Mouse (Mus musculus): Measurements from ENCODE around the gene Dnah6. TPM values are rescaled to one million over a fixed set of nuclear protein-coding genes. Genes with fewer than 3 reads are reported as not detected.

Dnah6 gene
- polyA plus RNA-seq, 1 experiment from 2014 or later, result 0.98 TPM

DNA sequence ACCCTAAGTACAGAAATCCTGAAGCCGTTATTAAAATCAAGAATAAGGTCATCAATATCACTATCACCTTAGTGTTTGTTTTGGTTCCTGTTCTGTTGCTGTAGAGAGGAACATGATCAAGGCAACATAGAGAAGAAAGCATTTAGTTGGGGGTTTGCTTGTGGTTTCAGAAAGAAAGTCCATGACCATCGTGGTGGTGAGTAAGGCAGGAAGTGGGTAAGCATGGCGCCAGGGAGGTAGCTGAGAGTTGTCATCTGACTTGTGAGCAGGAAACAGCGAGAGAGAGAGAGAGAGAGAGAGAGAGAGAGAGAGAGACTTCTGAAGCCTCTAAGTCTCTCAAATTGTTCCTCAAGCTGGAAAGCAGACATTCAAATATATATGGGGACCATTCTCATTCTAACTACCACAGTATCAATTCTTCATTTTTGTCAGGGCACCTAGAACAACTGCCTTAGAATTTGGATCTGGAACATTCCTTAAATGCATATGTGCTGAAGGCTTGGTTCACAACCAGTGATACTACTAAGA lies 10.9 kb downstream of the Dnah6 start:
- Histone ChIP-seq H3K4me3 (replicated peaks; ENCODE audit: low read length) (no peak overlapping the region), H3K4me2 (replicated peaks) (no peak overlapping the region), H3K9me3 (ENCODE audit: control insufficient read depth, low read length) (no peaks in the 10 kb centered on the region), H3K27ac (no peak overlapping the region), H3K36me3 (replicated peaks; ENCODE audit: control insufficient read depth, insufficient read depth) (no peaks in the 10 kb centered on the region), H3K27me3 (ENCODE audit: control insufficient read depth, insufficient read depth, low read length) (no peaks in the 10 kb centered on the region), H3K4me1 (replicated peaks; ENCODE audit: control insufficient read depth, insufficient read depth, low read length) (no peaks in the 10 kb centered on the region), H3K9ac (no peak overlapping the region)
- ATAC-seq (ENCODE audit: low FRiP score) (no peak), DNase-seq (ENCODE audit: low spot score) (no peak)
- whole genome bisulfite sequencing, result 98% methylated on average over 4 of the region's 4 CpGs

DNA sequence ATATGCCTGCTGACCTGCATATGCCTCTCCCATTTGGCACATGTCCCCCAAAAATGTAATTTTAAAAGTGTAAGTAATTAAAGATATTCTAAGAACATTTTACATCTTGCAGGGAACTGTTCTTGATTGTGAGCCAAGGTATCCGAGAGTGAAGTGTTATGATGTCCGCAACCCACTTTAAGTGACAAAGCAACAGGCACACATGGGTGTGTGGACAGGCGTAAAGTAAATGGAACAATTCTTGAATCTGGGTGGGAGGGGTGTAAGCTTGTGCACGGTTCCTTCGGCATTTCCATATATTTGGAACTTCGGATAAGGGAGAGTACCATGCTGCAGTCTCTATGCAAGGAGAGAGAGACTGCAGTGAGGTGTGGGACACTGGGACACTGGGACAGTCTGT lies 11.9 kb downstream of the Dnah6 start:
- no peak for DNase-seq (ENCODE audit: low spot score)
- H3K4me2 ChIP-seq (replicated peaks), result no peak overlapping the region
- no peaks in the 10 kb centered on the region for H3K36me3 ChIP-seq (replicated peaks; ENCODE audit: control insufficient read depth, insufficient read depth)
- no peaks in the 10 kb centered on the region for H3K9me3 ChIP-seq (ENCODE audit: control insufficient read depth, low read length)
- no peak overlapping the region for H3K4me3 ChIP-seq (replicated peaks; ENCODE audit: low read length)
- ATAC-seq (ENCODE audit: low FRiP score), result no peak
- H3K27me3 ChIP-seq (ENCODE audit: control insufficient read depth, insufficient read depth, low read length), result no peaks in the 10 kb centered on the region
- no peak overlapping the region for H3K9ac ChIP-seq
- 95% methylated on average over 6 of the region's 6 CpGs for WGBS
- no peak overlapping the region for H3K27ac ChIP-seq
- no peaks in the 10 kb centered on the region for H3K4me1 ChIP-seq (replicated peaks; ENCODE audit: control insufficient read depth, insufficient read depth, low read length)

DNA sequence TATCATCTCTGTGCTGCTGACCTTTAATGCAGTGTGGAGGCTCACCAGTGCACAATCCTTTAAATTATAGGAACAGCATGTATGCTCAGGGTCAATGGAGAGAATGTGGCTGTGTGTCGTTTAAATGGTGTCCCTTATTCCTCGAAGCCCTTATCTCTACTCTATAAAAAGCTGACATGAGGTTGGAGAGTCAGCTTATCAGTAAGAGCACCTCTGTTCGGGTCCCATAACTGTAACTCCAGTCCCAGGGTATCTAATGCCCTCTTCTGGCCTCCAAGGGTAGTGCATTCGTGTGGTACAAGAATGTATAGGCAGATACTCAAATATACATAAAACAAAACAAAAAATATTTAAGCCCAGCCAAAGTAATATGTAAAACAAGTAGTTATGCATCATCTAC lies 16.5 kb downstream of the Dnah6 start:
- no peak overlapping the region for H3K9ac ChIP-seq
- no peak overlapping the region for H3K4me3 ChIP-seq (replicated peaks; ENCODE audit: low read length)
- no peak overlapping the region for H3K4me2 ChIP-seq (replicated peaks)
- no peak for DNase-seq (ENCODE audit: low spot score)
- no peak overlapping the region for H3K27ac ChIP-seq
- no peaks in the 10 kb centered on the region for H3K9me3 ChIP-seq (ENCODE audit: control insufficient read depth, low read length)
- no peaks in the 10 kb centered on the region for H3K36me3 ChIP-seq (replicated peaks; ENCODE audit: control insufficient read depth, insufficient read depth)
- no peaks in the 10 kb centered on the region for H3K4me1 ChIP-seq (replicated peaks; ENCODE audit: control insufficient read depth, insufficient read depth, low read length)
- 83% methylated on average over 4 of the region's 4 CpGs for WGBS
- no peaks in the 10 kb centered on the region for H3K27me3 ChIP-seq (ENCODE audit: control insufficient read depth, insufficient read depth, low read length)
- no peak for ATAC-seq (ENCODE audit: low FRiP score)

DNA sequence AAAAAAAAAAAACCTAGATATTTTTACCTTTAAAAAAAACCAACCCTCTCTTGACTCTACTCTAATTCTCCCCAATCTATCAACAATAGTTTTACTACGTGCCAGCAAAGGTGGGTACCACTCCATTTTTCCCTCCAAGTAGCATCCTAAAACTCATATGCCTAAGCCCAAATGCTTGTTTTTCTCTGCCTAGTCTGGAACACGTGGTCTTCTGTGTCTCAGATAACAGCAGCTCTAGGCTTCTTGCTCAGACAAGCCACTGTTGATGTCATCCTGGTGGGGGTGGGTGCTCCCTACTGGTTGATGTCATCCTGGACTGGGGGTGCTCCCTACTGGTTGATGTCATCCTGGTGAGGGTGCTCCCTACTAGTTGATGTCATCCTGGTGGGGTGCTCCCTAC lies 17.7 kb downstream of the Dnah6 start:
- Histone ChIP-seq H3K4me2 (replicated peaks) (no peak overlapping the region), H3K4me3 (replicated peaks; ENCODE audit: low read length) (no peak overlapping the region), H3K36me3 (replicated peaks; ENCODE audit: control insufficient read depth, insufficient read depth) (no peaks in the 10 kb centered on the region), H3K9me3 (ENCODE audit: control insufficient read depth, low read length) (no peaks in the 10 kb centered on the region), H3K9ac (no peak overlapping the region), H3K27ac (no peak overlapping the region), H3K27me3 (ENCODE audit: control insufficient read depth, insufficient read depth, low read length) (no peaks in the 10 kb centered on the region), H3K4me1 (replicated peaks; ENCODE audit: control insufficient read depth, insufficient read depth, low read length) (no peaks in the 10 kb centered on the region)
- 85% methylated on average over 2 of the region's 2 CpGs for WGBS
- DNase-seq (ENCODE audit: low spot score), result no peak
- ATAC-seq (ENCODE audit: low FRiP score), result no peak

DNA sequence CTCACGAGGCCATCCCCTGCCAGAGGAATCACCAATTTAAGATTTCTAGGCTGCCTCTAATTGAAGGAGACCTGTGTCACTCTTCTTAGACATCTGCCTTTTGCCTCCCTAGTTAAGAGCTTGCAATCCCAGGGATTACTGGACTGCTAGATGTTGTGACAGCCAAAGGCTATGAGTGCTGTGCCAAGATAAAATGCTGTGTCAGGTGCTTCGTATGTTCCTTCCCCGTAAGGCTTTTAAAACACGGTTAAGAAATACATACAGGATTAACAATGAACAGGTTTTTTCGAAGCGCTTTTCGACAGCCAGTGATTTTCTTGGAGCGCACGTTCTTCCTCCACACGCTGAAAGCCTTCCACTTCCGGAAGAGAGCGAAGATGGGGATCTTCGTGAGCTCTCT lies 26.2 kb downstream of the Dnah6 start:
- ATAC-seq (ENCODE audit: low FRiP score) (no peak), DNase-seq (ENCODE audit: low spot score) (no peak)
- Histone ChIP-seq H3K27ac (no peak overlapping the region), H3K9me3 (ENCODE audit: control insufficient read depth, low read length) (0 out of 2 replicates have a peak, but pooled peaks cover 4% of the 10 kb centered on the region), H3K27me3 (ENCODE audit: control insufficient read depth, insufficient read depth, low read length) (no peaks in the 10 kb centered on the region), H3K4me3 (replicated peaks; ENCODE audit: low read length) (no peak overlapping the region), H3K4me2 (replicated peaks) (no peak overlapping the region), H3K9ac (no peak overlapping the region), H3K4me1 (replicated peaks; ENCODE audit: control insufficient read depth, insufficient read depth, low read length) (no peaks in the 10 kb centered on the region), H3K36me3 (replicated peaks; ENCODE audit: control insufficient read depth, insufficient read depth) (no peaks in the 10 kb centered on the region)
- WGBS, result 93% methylated on average over 13 of the region's 13 CpGs

DNA sequence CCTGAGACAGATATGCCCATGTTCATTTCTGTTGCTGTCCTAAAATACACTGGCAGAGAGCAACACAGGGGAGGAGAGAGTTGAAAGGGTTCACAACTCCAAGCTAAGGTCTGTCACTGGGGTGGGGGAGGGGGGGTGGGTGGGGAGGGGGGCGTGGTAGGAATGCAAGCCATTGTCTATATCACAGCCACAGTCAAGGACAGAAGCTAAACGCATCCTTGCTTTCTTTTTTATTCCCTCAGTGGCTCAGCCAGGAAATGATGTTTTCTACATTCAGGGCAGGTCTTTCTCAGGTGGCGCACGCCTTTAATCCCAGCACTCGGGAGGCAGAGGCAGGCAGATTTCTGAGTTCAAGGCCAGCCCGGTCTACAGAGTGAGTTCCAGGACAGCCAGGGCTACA lies 30.7 kb downstream of the Dnah6 start:
- ATAC-seq (ENCODE audit: low FRiP score) (no peak), DNase-seq (ENCODE audit: low spot score) (no peak)
- Histone ChIP-seq H3K4me2 (replicated peaks) (no peak overlapping the region), H3K9me3 (ENCODE audit: control insufficient read depth, low read length) (no peaks in the 10 kb centered on the region), H3K27ac (no peak overlapping the region), H3K27me3 (ENCODE audit: control insufficient read depth, insufficient read depth, low read length) (no peaks in the 10 kb centered on the region), H3K4me3 (replicated peaks; ENCODE audit: low read length) (no peak overlapping the region), H3K36me3 (replicated peaks; ENCODE audit: control insufficient read depth, insufficient read depth) (no peaks in the 10 kb centered on the region), H3K9ac (no peak overlapping the region), H3K4me1 (replicated peaks; ENCODE audit: control insufficient read depth, insufficient read depth, low read length) (no peaks in the 10 kb centered on the region)
- WGBS, result 77% methylated on average over 6 of the region's 6 CpGs

DNA sequence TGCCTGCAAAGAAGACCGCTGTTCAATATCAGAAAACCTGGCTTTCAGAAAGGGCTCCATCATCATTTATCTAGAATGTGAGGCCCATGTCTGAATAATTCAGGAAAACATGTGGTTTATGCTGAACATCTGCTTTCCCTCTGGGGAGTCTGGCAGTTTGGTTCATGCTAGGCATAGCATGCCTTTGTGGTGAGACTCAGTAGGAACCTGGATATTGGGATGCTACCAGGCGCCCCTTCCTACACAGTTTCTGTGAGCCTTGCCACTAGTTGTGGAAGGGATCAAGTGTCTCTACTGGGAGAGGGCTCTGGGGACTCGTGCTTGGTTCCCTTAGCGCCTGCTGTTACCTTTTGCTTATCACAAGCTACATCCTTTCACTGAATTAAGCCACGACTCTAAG lies 37.2 kb downstream of the Dnah6 start:
- DNase-seq (ENCODE audit: low spot score) (no peak), ATAC-seq (ENCODE audit: low FRiP score) (no peak)
- no peaks in the 10 kb centered on the region for H3K9me3 ChIP-seq (ENCODE audit: control insufficient read depth, low read length)
- H3K4me2 ChIP-seq (replicated peaks), result no peak overlapping the region
- WGBS, result 80% methylated on average over 5 of the region's 5 CpGs
- no peak overlapping the region for H3K9ac ChIP-seq
- no peak overlapping the region for H3K27ac ChIP-seq
- H3K36me3 ChIP-seq (replicated peaks; ENCODE audit: control insufficient read depth, insufficient read depth), result no peaks in the 10 kb centered on the region
- no peaks in the 10 kb centered on the region for H3K4me1 ChIP-seq (replicated peaks; ENCODE audit: control insufficient read depth, insufficient read depth, low read length)
- no peaks in the 10 kb centered on the region for H3K27me3 ChIP-seq (ENCODE audit: control insufficient read depth, insufficient read depth, low read length)
- no peak overlapping the region for H3K4me3 ChIP-seq (replicated peaks; ENCODE audit: low read length)

DNA sequence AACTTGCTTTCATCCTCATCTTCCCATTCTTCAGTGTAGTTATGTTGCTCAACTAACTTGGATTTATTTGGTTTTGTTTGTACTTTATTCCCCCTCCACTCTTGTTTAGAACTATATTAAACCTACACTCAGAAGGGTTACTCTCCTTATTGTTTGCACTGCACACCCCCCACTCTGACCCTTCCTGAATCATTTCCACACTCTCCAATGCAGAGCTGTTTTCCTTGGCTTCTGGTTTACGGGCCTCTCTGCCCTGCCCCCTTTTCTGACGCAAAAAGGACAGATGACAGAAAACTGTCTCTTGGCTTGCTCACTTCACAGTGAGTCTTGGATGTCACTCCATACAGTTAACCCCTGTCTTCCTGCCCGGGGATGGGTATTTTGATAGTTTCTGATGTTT lies 38.5 kb downstream of the Dnah6 start:
- no peak for DNase-seq (ENCODE audit: low spot score)
- Histone ChIP-seq H3K27ac (no peak overlapping the region), H3K9me3 (ENCODE audit: control insufficient read depth, low read length) (no peaks in the 10 kb centered on the region), H3K4me1 (replicated peaks; ENCODE audit: control insufficient read depth, insufficient read depth, low read length) (no peaks in the 10 kb centered on the region), H3K27me3 (ENCODE audit: control insufficient read depth, insufficient read depth, low read length) (no peaks in the 10 kb centered on the region), H3K9ac (no peak overlapping the region), H3K4me3 (replicated peaks; ENCODE audit: low read length) (no peak overlapping the region), H3K36me3 (replicated peaks; ENCODE audit: control insufficient read depth, insufficient read depth) (no peaks in the 10 kb centered on the region), H3K4me2 (replicated peaks) (no peak overlapping the region)
- 59% methylated on average over 3 of the region's 3 CpGs for WGBS
- ATAC-seq (ENCODE audit: low FRiP score), result no peak

DNA sequence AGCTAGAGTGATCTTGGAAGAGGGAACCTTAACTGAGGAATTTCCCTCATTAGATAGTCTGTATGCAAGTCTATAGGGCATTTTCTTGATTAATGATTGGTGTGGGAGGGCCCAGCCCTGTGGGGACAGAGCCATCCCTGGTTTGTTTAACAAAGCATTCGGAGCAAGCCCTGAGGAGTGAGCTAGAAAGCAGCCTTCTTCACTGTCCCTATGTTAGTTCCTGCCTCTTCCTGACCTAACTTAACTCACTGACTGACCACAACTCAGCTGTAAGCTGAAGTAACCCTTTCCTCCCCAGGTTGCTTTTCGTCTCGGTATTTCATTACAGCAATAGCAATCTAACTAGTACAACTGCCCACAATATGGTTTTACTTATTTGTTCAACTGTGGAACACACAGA lies 39.0 kb downstream of the Dnah6 start:
- no peak overlapping the region for H3K4me3 ChIP-seq (replicated peaks; ENCODE audit: low read length)
- 42% methylated on average over 3 of the region's 3 CpGs for WGBS
- no peak for ATAC-seq (ENCODE audit: low FRiP score)

DNA sequence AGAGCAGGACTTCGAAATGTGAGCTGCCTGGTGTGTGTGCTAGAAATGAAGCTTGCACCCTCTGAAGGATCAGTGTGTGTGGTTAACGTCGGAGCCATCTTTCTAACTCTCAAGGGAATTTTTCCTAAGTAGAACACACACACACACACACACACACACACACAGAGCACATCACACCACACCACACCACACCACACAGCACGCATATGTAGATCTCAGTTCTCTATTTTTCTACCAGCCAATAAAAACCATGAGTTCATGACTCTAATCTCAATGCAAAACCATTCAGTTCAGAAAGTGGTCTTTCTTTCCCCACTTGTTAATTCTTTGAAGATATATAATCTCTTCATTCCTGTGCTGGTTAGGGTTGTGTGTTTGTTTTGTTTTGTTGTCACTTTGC lies 39.4 kb downstream of the Dnah6 start:
- Histone ChIP-seq H3K4me1 (replicated peaks; ENCODE audit: control insufficient read depth, insufficient read depth, low read length) (no peaks in the 10 kb centered on the region), H3K9ac (no peak overlapping the region), H3K27me3 (ENCODE audit: control insufficient read depth, insufficient read depth, low read length) (no peaks in the 10 kb centered on the region), H3K4me2 (replicated peaks) (no peak overlapping the region), H3K9me3 (ENCODE audit: control insufficient read depth, low read length) (no peaks in the 10 kb centered on the region), H3K4me3 (replicated peaks; ENCODE audit: low read length) (no peak overlapping the region), H3K36me3 (replicated peaks; ENCODE audit: control insufficient read depth, insufficient read depth) (no peaks in the 10 kb centered on the region), H3K27ac (no peak overlapping the region)
- ATAC-seq (ENCODE audit: low FRiP score) (no peak), DNase-seq (ENCODE audit: low spot score) (no peak)
- WGBS, result 80% methylated on average over 4 of the region's 4 CpGs

More for the DNA sequence above, 39.0 kb downstream of the Dnah6 start:
- DNase-seq (ENCODE audit: low spot score), result no peak
- Histone ChIP-seq H3K27me3 (ENCODE audit: control insufficient read depth, insufficient read depth, low read length) (no peaks in the 10 kb centered on the region), H3K4me2 (replicated peaks) (no peak overlapping the region), H3K9ac (no peak overlapping the region), H3K27ac (no peak overlapping the region), H3K36me3 (replicated peaks; ENCODE audit: control insufficient read depth, insufficient read depth) (no peaks in the 10 kb centered on the region), H3K9me3 (ENCODE audit: control insufficient read depth, low read length) (no peaks in the 10 kb centered on the region), H3K4me1 (replicated peaks; ENCODE audit: control insufficient read depth, insufficient read depth, low read length) (no peaks in the 10 kb centered on the region)
